Mouse (Mus musculus) thymus, adult 18-20 months (tissue): Measurements from ENCODE around the gene Agxt.

Source experiments
- DNase-seq, 2 experiments: peaks; one replicate each; pipeline ENCODE4 v3.0.0; 2022; ENCODE audit warnings: mixed read lengths in 2 of 2

Gene Agxt

GRCm38 (mm10) chr1:93135036-93135526, at the start of gene Agxt:
Gene Agxt, plus strand, starts transcription at chr1:93135240.
- no peak for DNase-seq

GRCm38 (mm10) chr1:93092582-93092981, 42.5 kb upstream of the Agxt start:
- no peak for DNase-seq

GRCm38 (mm10) chr1:93098956-93099355, 36.1 kb upstream of the Agxt start:
- no peak for DNase-seq

GRCm38 (mm10) chr1:93100243-93100575, 34.8 kb upstream of the Agxt start:
- no peak for DNase-seq

- DNase-seq, result no peak
Observed at GRCm38 (mm10) chr1:93100576-93101491, 34.2 kb upstream of the Agxt start.

- no peak for DNase-seq
Observed at GRCm38 (mm10) chr1:93101571-93102061, 33.4 kb upstream of the Agxt start, which contains the start of gene Kif1a. Gene Kif1a, minus strand, starts transcription at chr1:93101951.

GRCm38 (mm10) chr1:93102700-93103099, 32.3 kb upstream of the Agxt start:
- no peak for DNase-seq

GRCm38 (mm10) chr1:93114713-93115463, 20.2 kb upstream of the Agxt start:
- peak; percentile 39 to 49 for DNase-seq

- DNase-seq, result no peak
Observed at GRCm38 (mm10) chr1:93115471-93115870, 19.6 kb upstream of the Agxt start.

- DNase-seq, result no peak
Observed at GRCm38 (mm10) chr1:93118816-93119215, 16.2 kb upstream of the Agxt start.

- no peak for DNase-seq
Observed at GRCm38 (mm10) chr1:93123179-93123854, 11.7 kb upstream of the Agxt start.

- no peak for DNase-seq
Observed at GRCm38 (mm10) chr1:93124066-93124465, 11.0 kb upstream of the Agxt start.

GRCm38 (mm10) chr1:93125256-93125655, 9.8 kb upstream of the Agxt start:
- DNase-seq, result no peak

GRCm38 (mm10) chr1:93128209-93128608, 6.8 kb upstream of the Agxt start:
- DNase-seq, result no peak

- DNase-seq, result no peak
Observed at GRCm38 (mm10) chr1:93128710-93129349, 6.2 kb upstream of the Agxt start.

GRCm38 (mm10) chr1:93130242-93130983, 4.6 kb upstream of the Agxt start:
- no peak for DNase-seq

- DNase-seq, result no peak
Observed at GRCm38 (mm10) chr1:93132676-93133075, 2.4 kb upstream of the Agxt start.

GRCm38 (mm10) chr1:93138534-93138933, 3.5 kb downstream of the Agxt start:
- DNase-seq, result no peak

- no peak for DNase-seq
Observed at GRCm38 (mm10) chr1:93139713-93140112, 4.7 kb downstream of the Agxt start.

- DNase-seq, result no peak
Observed at GRCm38 (mm10) chr1:93142871-93143270, 7.8 kb downstream of the Agxt start.

- no peak for DNase-seq
Observed at GRCm38 (mm10) chr1:93144176-93144575, 9.1 kb downstream of the Agxt start.
